Mouse (Mus musculus) heart, embryonic 14.5 days (tissue): ENCODE measurements around the gene Mllt3. TPM values are rescaled to one million over a fixed set of nuclear protein-coding genes. Genes with fewer than 3 reads are reported as not detected.

Experiments used
- ATAC-seq: fragments of 200-750 bp; cut with Nextera tagmentation; 2 replicates; pipeline ENCODE4 v1.8.0; 2017; ENCODE audit warnings: low read depth, moderate TSS enrichment; ENCODE audit not compliant: insufficient number of reproducible peaks, insufficient read depth, low FRiP score
- H3K27ac ChIP-seq, 2 experiments: fragments of 200-500 bp in 1 of 2; fragments of 300-500 bp in 1 of 2; sonication (generic) in 1 of 2; replicated peaks in 1 of 2; 2 replicates each; pipeline ENCODE4 v1.5.1; 2012 to 2014; ENCODE audit warnings: low read depth in 2 of 2, low read length in 2 of 2, control low read depth in 1 of 2, mild to moderate bottlenecking in 1 of 2, mixed read lengths in 1 of 2; ENCODE audit not compliant: control insufficient read depth in 1 of 2, insufficient read depth in 1 of 2
- H3K27me3 ChIP-seq: fragments of 300-500 bp; sonication (generic); 2 replicates; pipeline ENCODE4 v1.6.1; 2014; ENCODE audit warnings: mild to moderate bottlenecking, low read length, control low read depth; ENCODE audit not compliant: control insufficient read depth, insufficient read depth
- H3K36me3 ChIP-seq: fragments of 300-500 bp; sonication (generic); 2 replicates; pipeline ENCODE4 v1.6.1; 2014; ENCODE audit warnings: mild to moderate bottlenecking, control low read depth, low read length, mixed read lengths; ENCODE audit not compliant: control insufficient read depth, insufficient read depth
- H3K4me1 ChIP-seq, 2 experiments: fragments of 200-500 bp in 1 of 2; fragments of 300-500 bp in 1 of 2; sonication (generic) in 1 of 2; 2 replicates each; pipeline ENCODE4 v1.6.1; 2012 to 2014; ENCODE audit warnings: low read length in 2 of 2, control low read depth in 1 of 2, mixed read lengths in 1 of 2; ENCODE audit not compliant: control insufficient read depth in 2 of 2, insufficient read depth in 2 of 2
- H3K4me2 ChIP-seq: fragments of 300-500 bp; sonication (generic); 2 replicates; pipeline ENCODE4 v1.6.1; 2014; ENCODE audit warnings: mild to moderate bottlenecking, low read length
- H3K4me3 ChIP-seq, 2 experiments: fragments of 200-500 bp in 1 of 2; fragments of 300-500 bp in 1 of 2; sonication (generic) in 1 of 2; 2 replicates each; pipeline ENCODE4 v1.5.1; 2012 to 2014; ENCODE audit warnings: low read length in 2 of 2, mild to moderate bottlenecking in 2 of 2, control low read depth in 1 of 2, low read depth in 1 of 2, moderate library complexity in 1 of 2; ENCODE audit not compliant: control insufficient read depth in 1 of 2, insufficient read depth in 1 of 2
- H3K9ac ChIP-seq: fragments of 300-500 bp; sonication (generic); 2 replicates; pipeline ENCODE4 v1.6.1; 2014; ENCODE audit warnings: mild to moderate bottlenecking, low read length
- H3K9me3 ChIP-seq: fragments of 300-500 bp; sonication (generic); 2 replicates; pipeline ENCODE4 v1.6.1; 2016; ENCODE audit warnings: low read length, control low read depth; ENCODE audit not compliant: control insufficient read depth
- WGBS: fragments of 180-500 bp; shearing (Covaris S2); extraction: QIAGEN DNeasy Blood & Tissue Kit; methylation state at CpG from one replicate; pipeline ENCODE4 v1.1.7; 2014; 5-methylcytosine and 5-hydroxymethylcytosine counted together
- polyA plus RNA-seq: library from polyadenylated mRNA; unstranded; fragments of >200 nt; fragmentation: Nextera tagmentation; extraction: Ambion mirVana; gene quantifications from 2 replicates; pipeline ENCODE4 v1.2.1, GENCODE M21; 2014

Mllt3 gene
- polyA plus RNA-seq, 1 experiment from 2014 or later, result 33.0 TPM

- no peak overlapping the region for H3K4me2 ChIP-seq
- no peaks in the 10 kb centered on the region for H3K36me3 ChIP-seq
- 82% methylated on average over 2 of the region's 2 CpGs for WGBS
- peaks cover 0 to 9% of the 10 kb centered on the region in 2 experiments; a peak in 1 of 4 replicates for H3K4me1 ChIP-seq
- no peaks in the 10 kb centered on the region for H3K27me3 ChIP-seq
- no peak overlapping the region for H3K27ac ChIP-seq
- ATAC-seq, result no peak
- no peaks in the 10 kb centered on the region for H3K9me3 ChIP-seq
- H3K4me3 ChIP-seq, result no peak overlapping the region
- H3K9ac ChIP-seq, result no peak overlapping the region
Observed at GRCm38 (mm10) chr4:87751515-87751864, 281.7 kb downstream of the Mllt3 start.

DNA sequence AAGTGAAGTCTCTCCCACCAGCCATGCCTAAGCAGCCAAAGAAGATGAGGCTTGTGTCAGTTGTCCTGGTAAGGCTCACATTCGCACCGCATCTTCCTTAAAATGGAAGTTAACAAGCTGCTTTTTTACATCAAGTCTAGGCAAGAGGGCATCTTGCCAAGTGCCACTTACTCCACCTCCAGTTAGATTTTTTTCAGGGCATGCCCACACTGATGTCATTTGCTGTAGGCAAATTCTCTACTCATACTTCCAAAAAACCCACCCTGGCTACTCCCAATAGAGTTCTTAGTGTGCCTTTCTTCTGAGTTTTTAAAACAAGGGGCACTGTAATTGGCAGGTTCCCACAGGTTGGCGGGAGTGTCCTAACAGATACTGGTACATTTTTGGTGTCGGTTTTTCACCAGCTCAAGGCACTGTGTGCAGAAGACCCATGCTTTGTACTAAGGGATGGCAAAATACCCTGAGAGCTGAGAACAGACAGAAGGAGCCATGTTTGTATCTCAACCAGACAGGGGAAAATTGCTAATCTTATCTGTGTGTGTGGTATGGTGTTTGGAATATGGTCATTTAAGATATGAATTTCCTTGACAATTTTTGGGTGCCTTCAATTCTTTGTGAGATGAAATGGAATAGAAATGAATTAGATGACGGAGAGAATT is 282.2 kb downstream of the Mllt3 start:
- no peak overlapping the region for H3K27ac ChIP-seq
- no peaks in the 10 kb centered on the region for H3K36me3 ChIP-seq
- WGBS, result 88% methylated on average over 5 of the region's 5 CpGs
- no peak overlapping the region for H3K4me2 ChIP-seq
- no peaks in the 10 kb centered on the region for H3K27me3 ChIP-seq
- H3K9me3 ChIP-seq, result no peaks in the 10 kb centered on the region
- 0 out of 4 replicates have a peak, but pooled peaks cover 0 to 8% of the 10 kb centered on the region in 2 experiments for H3K4me1 ChIP-seq
- H3K9ac ChIP-seq, result no peak overlapping the region
- ATAC-seq, result no peak
- H3K4me3 ChIP-seq, result no peak overlapping the region

- 0 out of 4 replicates have a peak, but pooled peaks cover 0 to 8% of the 10 kb centered on the region in 2 experiments for H3K4me1 ChIP-seq
- no peak overlapping the region for H3K9ac ChIP-seq
- ATAC-seq, result no peak
- H3K9me3 ChIP-seq, result no peaks in the 10 kb centered on the region
- H3K4me2 ChIP-seq, result no peak overlapping the region
- 36% methylated on average over 4 of the region's 4 CpGs for WGBS
- H3K4me3 ChIP-seq, result no peak overlapping the region
- H3K27me3 ChIP-seq, result no peaks in the 10 kb centered on the region
- H3K27ac ChIP-seq, result no peak overlapping the region
- no peaks in the 10 kb centered on the region for H3K36me3 ChIP-seq
Observed at GRCm38 (mm10) chr4:87749532-87750234, 283.5 kb downstream of the Mllt3 start.

DNA sequence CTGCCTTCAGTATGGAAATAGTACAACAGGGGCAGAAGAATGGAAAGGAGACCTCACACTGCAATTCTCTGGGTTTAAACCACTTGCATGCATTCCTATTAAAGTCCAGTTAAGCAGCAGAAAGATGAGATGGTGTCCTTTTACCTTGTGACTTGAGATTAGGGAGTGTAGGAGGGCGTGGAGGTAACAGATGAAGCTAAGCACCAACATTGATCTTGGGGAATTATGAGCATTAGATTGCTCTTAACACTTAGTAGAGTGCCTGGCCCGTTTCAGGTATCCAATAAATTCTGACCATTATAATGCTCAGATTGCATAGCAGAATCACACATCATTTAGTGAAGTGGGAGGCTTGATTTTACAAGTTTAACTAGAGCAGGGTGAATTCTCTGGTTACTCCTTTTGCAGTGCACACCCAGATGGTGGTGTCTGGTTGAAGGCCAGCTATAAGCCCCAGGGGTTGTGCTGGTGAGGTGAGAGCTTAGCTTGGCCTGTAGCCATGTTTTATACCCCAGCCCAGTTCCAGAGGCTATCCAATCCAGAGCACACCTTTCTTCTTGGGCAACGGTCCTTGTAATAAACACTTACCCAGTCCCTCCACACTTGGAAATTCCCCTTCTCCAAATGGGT is 288.0 kb downstream of the Mllt3 start:
- Histone ChIP-seq H3K36me3 (no peaks in the 10 kb centered on the region), H3K4me1 (0 out of 4 replicates have a peak, but pooled peaks cover 0 to 3% of the 10 kb centered on the region in 2 experiments), H3K27me3 (no peaks in the 10 kb centered on the region), H3K4me3 (no peak overlapping the region), H3K9ac (no peak overlapping the region), H3K4me2 (no peak overlapping the region), H3K9me3 (no peaks in the 10 kb centered on the region), H3K27ac (no peak overlapping the region)
- ATAC-seq, result no peak
- WGBS, result 85% methylated on average over 3 of the region's 3 CpGs

- no peak overlapping the region for H3K9ac ChIP-seq
- H3K36me3 ChIP-seq, result no peaks in the 10 kb centered on the region
- H3K27ac ChIP-seq, result no peak overlapping the region
- H3K27me3 ChIP-seq, result no peaks in the 10 kb centered on the region
- no peak overlapping the region for H3K4me3 ChIP-seq
- no peak for ATAC-seq
- H3K9me3 ChIP-seq, result no peaks in the 10 kb centered on the region
- H3K4me2 ChIP-seq, result no peak overlapping the region
- WGBS, result 64% methylated on average over 7 of the region's 7 CpGs
- H3K4me1 ChIP-seq, result peaks cover 5 to 7% of the 10 kb centered on the region in 2 experiments; a peak in 3 of 4 replicates
Observed at GRCm38 (mm10) chr4:87739524-87740128, 293.5 kb downstream of the Mllt3 start.

GRCm38 (mm10) chr4:87739104-87739503 is 294.1 kb downstream of the Mllt3 start:
- H3K4me3 ChIP-seq, result no peak overlapping the region
- ATAC-seq, result no peak
- WGBS, result 83% methylated on average over 2 of the region's 2 CpGs

GRCm38 (mm10) chr4:87737201-87737806 is 295.9 kb downstream of the Mllt3 start:
- WGBS, result 80% methylated on average over 6 of the region's 6 CpGs
- no peaks in the 10 kb centered on the region for H3K27me3 ChIP-seq
- H3K9ac ChIP-seq, result no peak overlapping the region
- no peaks in the 10 kb centered on the region for H3K9me3 ChIP-seq
- peaks cover 5 to 7% of the 10 kb centered on the region in 2 experiments; a peak in 3 of 4 replicates for H3K4me1 ChIP-seq
- H3K4me3 ChIP-seq, result no peak overlapping the region
- no peak overlapping the region for H3K4me2 ChIP-seq
- ATAC-seq, result no peak
- H3K27ac ChIP-seq, result no peak overlapping the region
- H3K36me3 ChIP-seq, result no peaks in the 10 kb centered on the region

More at GRCm38 (mm10) chr4:87739104-87739503, 294.1 kb downstream of the Mllt3 start:
- Histone ChIP-seq H3K27ac (no peak overlapping the region), H3K9ac (no peak overlapping the region), H3K4me1 (peaks cover 5 to 7% of the 10 kb centered on the region in 2 experiments; a peak in 3 of 4 replicates), H3K4me2 (no peak overlapping the region), H3K36me3 (no peaks in the 10 kb centered on the region), H3K27me3 (no peaks in the 10 kb centered on the region), H3K9me3 (no peaks in the 10 kb centered on the region)
